Mouse (Mus musculus) liver, embryonic 14.5 days (tissue): ENCODE data around the gene Casp8ap2.

ENCODE experiments used
- CTCF ChIP-seq: IDR thresholded peaks from 2 replicates; pipeline ENCODE4 v1.5.1; 2016; ENCODE audit warnings: antibody characterized with exemption, low read depth, control low read depth
- EP300 ChIP-seq: IDR thresholded peaks from 2 replicates; pipeline ENCODE4 v1.6.1; 2016; ENCODE audit warnings: antibody characterized with exemption, low read depth

GRCm38 (mm10) chr4:32569054-32569453 lies 46.2 kb upstream of the Casp8ap2 start:
- TF ChIP-seq CTCF = no peak
- no peak for TF ChIP-seq EP300
